Mouse (Mus musculus) heart, embryonic 13.5 days (tissue): ENCODE measurements around the gene Gtpbp6. TPM values are rescaled to one million over a fixed set of nuclear protein-coding genes. Genes with fewer than 3 reads are reported as not detected.
A peak's percentile ranks its signal among the peaks of the same experiment; 100 is the strongest.
"Not testable (repeated sequence)": the region's sequence is repeated elsewhere in the genome, so short reads cannot be mapped to it uniquely, and the experiment has no call there.

Experiments
- ATAC-seq: fragments of 200-750 bp; cut with Nextera tagmentation; 2 replicates; pipeline ENCODE4 v1.8.0; 2017; ENCODE audit warnings: moderate TSS enrichment; ENCODE audit not compliant: insufficient number of reproducible peaks, low FRiP score, low TSS enrichment; ENCODE audit errors: extremely low read depth
- H3K27ac ChIP-seq: fragments of 300-500 bp; sonication (generic); replicated peaks from 2 replicates; pipeline ENCODE4 v1.5.1; 2015; ENCODE audit warnings: moderate library complexity, mild to moderate bottlenecking, inconsistent platforms
- H3K27me3 ChIP-seq: fragments of 300-500 bp; sonication (generic); replicated peaks from 2 replicates; pipeline ENCODE4 v1.6.1; 2015; ENCODE audit warnings: mild to moderate bottlenecking, inconsistent platforms
- H3K36me3 ChIP-seq: fragments of 300-500 bp; sonication (generic); 2 replicates; pipeline ENCODE4 v1.6.1; 2015; ENCODE audit warnings: mild to moderate bottlenecking, inconsistent platforms
- H3K4me1 ChIP-seq: fragments of 300-500 bp; sonication (generic); 2 replicates; pipeline ENCODE4 v1.6.1; 2015; ENCODE audit warnings: inconsistent platforms
- H3K4me2 ChIP-seq: fragments of 300-500 bp; sonication (generic); 2 replicates; pipeline ENCODE4 v1.6.1; 2015; ENCODE audit warnings: inconsistent platforms, mild to moderate bottlenecking, moderate library complexity
- H3K4me3 ChIP-seq: fragments of 300-500 bp; sonication (generic); 2 replicates; pipeline ENCODE4 v1.5.1; 2015; ENCODE audit warnings: moderate library complexity, mild to moderate bottlenecking, inconsistent platforms
- H3K9ac ChIP-seq: fragments of 300-500 bp; sonication (generic); 2 replicates; pipeline ENCODE4 v1.6.1; 2015; ENCODE audit warnings: inconsistent platforms, mild to moderate bottlenecking, moderate library complexity
- H3K9me3 ChIP-seq: fragments of 300-500 bp; sonication (generic); 2 replicates; pipeline ENCODE4 v1.6.1; 2016; ENCODE audit warnings: inconsistent platforms
- WGBS: fragments of 180-500 bp; shearing (Covaris S2); methylation state at CpG from one replicate; pipeline ENCODE4 v1.1.7; 2015; ENCODE audit warnings: mixed read lengths; 5-methylcytosine and 5-hydroxymethylcytosine counted together
- polyA plus RNA-seq: library from polyadenylated mRNA; unstranded; fragments of >200 nt; fragmentation: Nextera tagmentation; extraction: Ambion mirVana; gene quantifications from 2 replicates; pipeline ENCODE4 v1.2.1, GENCODE M21; 2015

The Gtpbp6 gene
- 21.1 and 23.1 TPM in 2 replicates for polyA plus RNA-seq

DNA sequence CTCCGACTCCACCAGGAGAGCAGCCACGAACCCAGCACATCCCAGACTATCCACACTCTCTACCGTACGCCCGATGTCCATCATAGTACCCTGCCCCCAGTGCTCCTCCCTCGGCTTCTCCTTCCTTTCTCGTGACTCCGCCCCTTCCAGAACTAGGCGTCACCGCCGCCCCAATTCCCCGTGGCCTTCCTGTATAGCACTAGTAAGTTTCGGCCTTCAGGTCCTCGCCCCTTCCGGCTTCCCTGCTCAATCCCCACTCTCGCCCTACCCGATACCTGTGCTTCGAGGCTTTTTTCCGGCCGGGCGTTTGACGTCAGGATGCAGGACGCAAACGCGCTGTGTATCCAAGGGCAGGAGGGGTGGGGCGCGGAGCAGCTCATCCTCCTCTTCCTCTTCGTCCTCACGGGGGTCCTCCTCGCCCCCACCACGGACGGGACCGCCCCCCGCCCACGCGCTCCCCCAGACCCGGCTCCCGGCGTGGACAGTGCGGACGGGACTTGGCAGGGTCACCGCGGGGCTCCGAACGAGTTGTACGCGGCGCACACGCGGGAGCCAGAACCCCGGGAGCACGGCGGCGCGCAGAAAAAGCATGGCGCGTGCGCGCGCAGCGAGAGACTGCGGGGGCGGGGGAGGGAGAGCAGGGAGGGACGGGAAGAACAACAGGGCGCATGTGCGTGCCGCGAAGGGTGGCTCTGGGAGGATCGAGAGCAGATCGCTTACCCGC, at the start of gene Gtpbp6:
TSS of gene Gtpbp6 (minus strand) at position 617 of the 724 bp plus-strand sequence.
- Histone ChIP-seq H3K9me3 (no peaks in the 10 kb centered on the region), H3K4me1 (peaks cover 17% of the 10 kb centered on the region), H3K27me3 (no peaks in the 10 kb centered on the region), H3K36me3 (peaks cover 47% of the 10 kb centered on the region), H3K4me3 (peak within 1 kb of the TSS; percentile 95), H3K27ac (peak within 1 kb of the TSS; percentile 99), H3K9ac (peak within 1 kb of the TSS; percentile 95), H3K4me2 (peak within 1 kb of the TSS; percentile 94)
- under 1% methylated on average over 70 of the region's 71 CpGs for WGBS
- ATAC-seq, result peak; percentile 82

GRCm38 (mm10) chr5:110143007-110143406, 35.0 kb upstream of the Gtpbp6 start:
- no peak for ATAC-seq
- Histone ChIP-seq H3K9me3 (no peaks in the 10 kb centered on the region), H3K4me1 (peaks cover 3% of the 10 kb centered on the region), H3K27me3 (no peaks in the 10 kb centered on the region), H3K4me3 (no peak overlapping the region), H3K9ac (no peak overlapping the region), H3K36me3 (peaks cover 90% of the 10 kb centered on the region), H3K4me2 (no peak overlapping the region), H3K27ac (no peak overlapping the region)
- WGBS, result 90% methylated on average over 5 of the region's 5 CpGs

DNA sequence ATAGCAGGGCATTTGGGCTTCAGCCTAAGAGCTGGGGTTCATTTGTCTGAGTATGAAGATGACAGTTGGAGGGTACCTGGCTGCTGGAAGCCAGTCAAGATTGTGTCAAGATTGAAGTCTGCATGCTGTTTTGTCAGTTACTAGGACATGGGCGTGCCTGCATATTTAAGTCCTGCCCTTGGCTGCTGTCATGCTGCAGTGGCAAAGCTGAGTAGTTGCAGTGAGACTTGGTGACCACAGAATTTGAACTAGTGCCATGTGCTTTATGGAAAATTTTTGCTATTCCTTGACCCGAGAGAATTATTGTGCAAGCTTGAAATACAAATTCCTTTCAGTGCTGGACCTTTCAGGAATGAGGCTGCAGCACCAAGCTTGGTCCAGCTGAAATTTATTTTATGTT, 34.3 kb upstream of the Gtpbp6 start:
- WGBS, result 83% methylated on average over 2 of the region's 2 CpGs
- Histone ChIP-seq H3K27ac (no peak overlapping the region), H3K4me2 (no peak overlapping the region), H3K4me3 (no peak overlapping the region), H3K4me1 (peaks cover 8% of the 10 kb centered on the region), H3K9me3 (no peaks in the 10 kb centered on the region), H3K36me3 (peaks cover 87% of the 10 kb centered on the region), H3K27me3 (no peaks in the 10 kb centered on the region), H3K9ac (no peak overlapping the region)
- no peak for ATAC-seq

DNA sequence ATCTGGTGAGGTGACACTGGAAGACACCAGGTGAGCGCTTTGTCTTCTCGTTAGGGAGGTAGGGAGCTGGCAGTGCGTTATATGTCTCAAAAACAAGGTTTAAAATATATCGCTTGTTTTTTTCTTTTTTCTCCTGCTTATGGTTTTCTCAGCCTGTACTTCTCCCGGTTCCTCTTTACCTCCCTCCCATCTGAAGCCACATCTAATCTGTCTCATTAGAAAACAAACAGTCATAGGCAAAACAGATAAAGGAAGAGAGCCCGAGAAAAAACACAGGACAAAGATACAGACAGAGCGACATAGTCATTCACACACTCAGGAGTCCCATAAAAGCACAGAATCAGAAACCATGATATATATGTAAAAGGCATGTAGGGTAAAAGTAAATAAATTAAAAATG, 32.4 kb upstream of the Gtpbp6 start:
- Histone ChIP-seq H3K9me3 (no peaks in the 10 kb centered on the region), H3K4me1 (peaks cover 20% of the 10 kb centered on the region), H3K9ac (no peak overlapping the region), H3K27ac (no peak overlapping the region), H3K36me3 (peaks cover 70% of the 10 kb centered on the region), H3K27me3 (no peaks in the 10 kb centered on the region), H3K4me3 (no peak overlapping the region), H3K4me2 (no peak overlapping the region)
- WGBS, result 79% methylated on average over 7 of the region's 7 CpGs
- no peak for ATAC-seq

- H3K4me1 ChIP-seq, result peaks cover 20% of the 10 kb centered on the region
- no peak overlapping the region for H3K27ac ChIP-seq
Measured at GRCm38 (mm10) chr5:110139325-110139724, 31.3 kb upstream of the Gtpbp6 start.

DNA sequence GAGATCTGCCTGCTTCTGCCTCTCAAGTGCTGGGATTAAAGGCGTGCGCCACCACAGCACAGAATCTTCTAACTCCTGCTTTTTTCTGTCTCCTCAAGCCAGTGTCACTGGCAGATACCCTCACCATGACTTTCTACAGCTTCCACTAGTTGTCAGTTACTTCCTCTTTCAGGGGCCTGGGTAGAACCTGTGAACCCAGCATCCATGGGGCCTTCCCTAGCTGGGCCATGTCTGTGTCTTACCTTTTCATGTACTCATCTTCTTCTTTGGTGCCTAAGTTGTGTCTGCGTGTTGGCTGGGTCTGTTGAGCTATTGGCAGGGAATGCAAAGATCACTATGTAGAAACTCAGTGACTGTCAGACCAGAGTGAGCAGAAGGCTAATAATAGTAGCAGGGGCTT, 29.8 kb upstream of the Gtpbp6 start:
- no peak overlapping the region for H3K4me2 ChIP-seq
- peaks cover 46% of the 10 kb centered on the region for H3K36me3 ChIP-seq
- ATAC-seq, result no peak
- WGBS, result 89% methylated on average over 3 of the region's 3 CpGs
- no peak overlapping the region for H3K4me3 ChIP-seq
- H3K9me3 ChIP-seq, result peaks cover 7% of the 10 kb centered on the region; the same call in 1 of the 2 replicates
- H3K27ac ChIP-seq, result no peak overlapping the region
- no peak overlapping the region for H3K9ac ChIP-seq
- H3K4me1 ChIP-seq, result peaks cover 20% of the 10 kb centered on the region
- H3K27me3 ChIP-seq, result no peaks in the 10 kb centered on the region

More at GRCm38 (mm10) chr5:110139325-110139724, 31.3 kb upstream of the Gtpbp6 start:
- no peak for ATAC-seq
- WGBS, result 94% methylated on average over 3 of the region's 3 CpGs
- Histone ChIP-seq H3K4me2 (no peak overlapping the region), H3K9ac (no peak overlapping the region), H3K9me3 (no peaks in the 10 kb centered on the region), H3K4me3 (no peak overlapping the region), H3K27me3 (no peaks in the 10 kb centered on the region), H3K36me3 (peaks cover 59% of the 10 kb centered on the region)

DNA sequence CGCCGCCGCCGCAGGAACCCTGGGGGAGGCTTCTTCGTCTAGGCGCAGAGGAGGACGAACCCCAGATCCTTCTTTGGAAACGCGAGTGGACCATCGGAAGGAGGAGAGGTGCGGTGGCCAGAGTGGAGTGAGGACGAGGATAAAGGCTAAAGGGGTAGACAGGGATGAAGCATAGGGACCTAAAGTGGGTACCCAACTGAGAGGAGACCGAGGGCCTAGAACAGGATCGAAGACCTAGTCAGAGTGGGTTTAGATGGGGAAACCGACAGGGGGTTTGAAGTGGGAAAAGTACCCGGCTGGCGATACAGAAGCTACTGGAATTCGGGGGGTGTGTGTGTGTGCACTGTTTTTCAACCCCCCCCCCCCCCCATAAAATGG, 28.1 kb upstream of the Gtpbp6 start:
- H3K27ac ChIP-seq, result peak overlapping the region; percentile 77
- H3K4me3 ChIP-seq, result peak overlapping the region; percentile 71
- H3K4me1 ChIP-seq, result peaks cover 20% of the 10 kb centered on the region
- 4% methylated on average over 18 of the region's 18 CpGs for WGBS
- peaks cover 7% of the 10 kb centered on the region; the same call in 1 of the 2 replicates for H3K9me3 ChIP-seq
- peaks cover 34% of the 10 kb centered on the region for H3K36me3 ChIP-seq
- H3K4me2 ChIP-seq, result peak overlapping the region; percentile 88
- H3K27me3 ChIP-seq, result no peaks in the 10 kb centered on the region
- ATAC-seq, result 0 out of 2 replicates have a peak, but pooled peaks have one; percentile 13
- H3K9ac ChIP-seq, result peak overlapping the region; percentile 92

- H3K4me3 ChIP-seq, result peak within 1 kb of the TSS; percentile 71
- peak; percentile 100 for ATAC-seq
- 3% methylated on average over 46 of the region's 46 CpGs for WGBS
- peaks cover 20% of the 10 kb centered on the region for H3K4me1 ChIP-seq
- peak within 1 kb of the TSS; percentile 92 for H3K9ac ChIP-seq
- H3K27me3 ChIP-seq, result no peaks in the 10 kb centered on the region
- peaks cover 34% of the 10 kb centered on the region for H3K36me3 ChIP-seq
- H3K27ac ChIP-seq, result peak within 1 kb of the TSS; percentile 77
- peaks cover 11% of the 10 kb centered on the region; the same call in 1 of the 2 replicates for H3K9me3 ChIP-seq
- peak within 1 kb of the TSS; percentile 88 for H3K4me2 ChIP-seq
Measured at GRCm38 (mm10) chr5:110135293-110136086, 27.5 kb upstream of the Gtpbp6 start, which contains the start of gene Chfr. Chfr (plus strand) TSS chr5:110135842.

DNA sequence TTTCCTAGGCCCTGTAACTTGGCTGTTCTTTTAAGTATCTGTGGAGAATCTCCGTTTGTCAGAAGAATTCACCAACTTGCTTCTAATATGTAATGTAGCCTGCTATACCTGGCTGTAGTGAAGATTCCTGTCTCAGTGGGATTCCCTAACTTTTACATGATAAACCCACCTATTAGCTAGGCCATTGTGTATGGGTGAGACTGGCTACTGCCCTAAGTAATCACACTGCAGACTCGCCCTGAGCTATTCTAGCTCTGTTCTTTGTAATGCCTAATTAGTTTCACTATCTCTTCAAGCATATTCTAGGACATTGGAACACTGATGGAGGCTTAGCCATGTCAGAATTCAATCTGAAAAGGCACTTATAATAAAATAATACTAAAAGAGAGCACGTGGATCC, 14.4 kb upstream of the Gtpbp6 start:
- H3K9ac ChIP-seq, H3K27ac ChIP-seq, H3K9me3 ChIP-seq, H3K4me1 ChIP-seq, ATAC-seq, H3K4me2 ChIP-seq, H3K27me3 ChIP-seq, H3K4me3 ChIP-seq: not testable (repeated sequence)
- WGBS, result 73% methylated on average over 3 of the region's 3 CpGs
- peaks cover 66% of the 10 kb centered on the region for H3K36me3 ChIP-seq

GRCm38 (mm10) chr5:110109991-110110441, 2.0 kb upstream of the Gtpbp6 start, which contains the start of gene Zfp605:
Zfp605 (plus strand) TSS chr5:110110092.
- peaks cover 43% of the 10 kb centered on the region for H3K36me3 ChIP-seq
- WGBS, result under 1% methylated on average over 12 of the region's 12 CpGs
- H3K9me3 ChIP-seq, result no peaks in the 10 kb centered on the region
- peaks cover 17% of the 10 kb centered on the region for H3K4me1 ChIP-seq
- peak within 1 kb of the TSS; percentile 90 for H3K27ac ChIP-seq
- peak; percentile 14; the same call in 1 of the 2 replicates for ATAC-seq
- peak within 1 kb of the TSS; percentile 73 for H3K4me2 ChIP-seq
- H3K9ac ChIP-seq, result peak within 1 kb of the TSS; percentile 74
- no peaks in the 10 kb centered on the region for H3K27me3 ChIP-seq
- peak within 1 kb of the TSS; percentile 95 for H3K4me3 ChIP-seq

- no peak for ATAC-seq
- WGBS, result under 1% methylated on average over 7 of the region's 7 CpGs
- Histone ChIP-seq H3K27me3 (no peaks in the 10 kb centered on the region), H3K36me3 (peaks cover 47% of the 10 kb centered on the region), H3K4me2 (peak overlapping the region; percentile 94), H3K4me3 (peak overlapping the region; percentile 95), H3K27ac (peak overlapping the region; percentile 99), H3K9me3 (no peaks in the 10 kb centered on the region), H3K9ac (peak overlapping the region; percentile 95), H3K4me1 (peaks cover 17% of the 10 kb centered on the region)
Measured at GRCm38 (mm10) chr5:110108305-110108628, 270 bp upstream of the Gtpbp6 start.
